Mouse (Mus musculus): ENCODE measurements around the gene Srsf12. TPM values are rescaled to one million over a fixed set of nuclear protein-coding genes. Genes with fewer than 3 reads are reported as not detected.

Srsf12 gene
- polyA plus RNA-seq, 1 experiment from 2014 or later: 2.3 TPM

GRCm38 (mm10) chr4:33207551-33207950 is 1.2 kb upstream of the Srsf12 start:
- 70% methylated on average over 2 of the region's 2 CpGs for WGBS
- H3K27me3 ChIP-seq (ENCODE audit: control insufficient read depth, insufficient read depth, low read length): no peaks in the 10 kb centered on the region

GRCm38 (mm10) chr4:33221847-33222246 is 13.1 kb downstream of the Srsf12 start:
- H3K9ac ChIP-seq (ENCODE audit: low read length): no peak overlapping the region
- no peak overlapping the region for H3K4me3 ChIP-seq (ENCODE audit: control insufficient read depth in 1 of 2, insufficient read depth in 1 of 2, low read depth in 1 of 2, low read length in 2 of 2)
- no peaks in the 10 kb centered on the region for H3K4me1 ChIP-seq (ENCODE audit: control insufficient read depth in 2 of 2, insufficient read depth in 2 of 2, low read length in 2 of 2)
- H3K27ac ChIP-seq (replicated peaks in 1 of 2; ENCODE audit: control insufficient read depth in 1 of 2, insufficient read depth in 1 of 2, low read depth in 2 of 2, low read length in 2 of 2): no peak overlapping the region
- H3K9me3 ChIP-seq (ENCODE audit: control insufficient read depth, low read length): no peaks in the 10 kb centered on the region
- H3K27me3 ChIP-seq (ENCODE audit: control insufficient read depth, insufficient read depth, low read length): no peaks in the 10 kb centered on the region
- 39% methylated on average over 1 of the region's 1 CpGs for WGBS
- no peak overlapping the region for H3K4me2 ChIP-seq (ENCODE audit: low read length)
- no peaks in the 10 kb centered on the region for H3K36me3 ChIP-seq (ENCODE audit: control insufficient read depth, insufficient read depth, low read length)
- ATAC-seq (ENCODE audit: insufficient number of reproducible peaks, insufficient read depth, low FRiP score, low read depth): no peak

More at GRCm38 (mm10) chr4:33207551-33207950, 1.2 kb upstream of the Srsf12 start:
- Histone ChIP-seq H3K27ac (replicated peaks in 1 of 2; ENCODE audit: control insufficient read depth in 1 of 2, insufficient read depth in 1 of 2, low read depth in 2 of 2, low read length in 2 of 2) (no peak overlapping the region), H3K4me2 (ENCODE audit: low read length) (no peak overlapping the region), H3K4me3 (ENCODE audit: control insufficient read depth in 1 of 2, insufficient read depth in 1 of 2, low read depth in 1 of 2, low read length in 2 of 2) (no peak overlapping the region), H3K4me1 (ENCODE audit: control insufficient read depth in 2 of 2, insufficient read depth in 2 of 2, low read length in 2 of 2) (no peaks in the 10 kb centered on the region; a peak in 1 of 4 replicates), H3K36me3 (ENCODE audit: control insufficient read depth, insufficient read depth, low read length) (no peaks in the 10 kb centered on the region), H3K9me3 (ENCODE audit: control insufficient read depth, low read length) (no peaks in the 10 kb centered on the region), H3K9ac (ENCODE audit: low read length) (no peak overlapping the region)
- no peak for ATAC-seq (ENCODE audit: insufficient number of reproducible peaks, insufficient read depth, low FRiP score, low read depth)

- no peak overlapping the region for H3K27ac ChIP-seq (replicated peaks in 1 of 2; ENCODE audit: control insufficient read depth in 1 of 2, insufficient read depth in 1 of 2, low read depth in 2 of 2, low read length in 2 of 2)
- H3K4me2 ChIP-seq (ENCODE audit: low read length): no peak overlapping the region
- no peak overlapping the region for H3K9ac ChIP-seq (ENCODE audit: low read length)
- 65% methylated on average over 7 of the region's 7 CpGs for WGBS
- H3K9me3 ChIP-seq (ENCODE audit: control insufficient read depth, low read length): no peaks in the 10 kb centered on the region
- no peaks in the 10 kb centered on the region for H3K36me3 ChIP-seq (ENCODE audit: control insufficient read depth, insufficient read depth, low read length)
- H3K27me3 ChIP-seq (ENCODE audit: control insufficient read depth, insufficient read depth, low read length): no peaks in the 10 kb centered on the region
- ATAC-seq (ENCODE audit: insufficient number of reproducible peaks, insufficient read depth, low FRiP score, low read depth): no peak
- H3K4me1 ChIP-seq (ENCODE audit: control insufficient read depth in 2 of 2, insufficient read depth in 2 of 2, low read length in 2 of 2): no peaks in the 10 kb centered on the region
- no peak overlapping the region for H3K4me3 ChIP-seq (ENCODE audit: control insufficient read depth in 1 of 2, insufficient read depth in 1 of 2, low read depth in 1 of 2, low read length in 2 of 2)
Measured at GRCm38 (mm10) chr4:33224003-33224675, 15.3 kb downstream of the Srsf12 start.

GRCm38 (mm10) chr4:33227164-33227563 is 18.4 kb downstream of the Srsf12 start:
- no peaks in the 10 kb centered on the region for H3K4me1 ChIP-seq (ENCODE audit: control insufficient read depth in 2 of 2, insufficient read depth in 2 of 2, low read length in 2 of 2)
- no peak for ATAC-seq (ENCODE audit: insufficient number of reproducible peaks, insufficient read depth, low FRiP score, low read depth)
- WGBS: 82% methylated on average over 7 of the region's 7 CpGs
- H3K27ac ChIP-seq (replicated peaks in 1 of 2; ENCODE audit: control insufficient read depth in 1 of 2, insufficient read depth in 1 of 2, low read depth in 2 of 2, low read length in 2 of 2): no peak overlapping the region
- H3K4me3 ChIP-seq (ENCODE audit: control insufficient read depth in 1 of 2, insufficient read depth in 1 of 2, low read depth in 1 of 2, low read length in 2 of 2): no peak overlapping the region
- H3K4me2 ChIP-seq (ENCODE audit: low read length): no peak overlapping the region
- no peaks in the 10 kb centered on the region for H3K27me3 ChIP-seq (ENCODE audit: control insufficient read depth, insufficient read depth, low read length)
- H3K9ac ChIP-seq (ENCODE audit: low read length): no peak overlapping the region
- H3K9me3 ChIP-seq (ENCODE audit: control insufficient read depth, low read length): no peaks in the 10 kb centered on the region
- no peaks in the 10 kb centered on the region for H3K36me3 ChIP-seq (ENCODE audit: control insufficient read depth, insufficient read depth, low read length)

- H3K4me3 ChIP-seq (ENCODE audit: control insufficient read depth in 1 of 2, insufficient read depth in 1 of 2, low read depth in 1 of 2, low read length in 2 of 2): no peak overlapping the region
- no peak overlapping the region for H3K27ac ChIP-seq (replicated peaks in 1 of 2; ENCODE audit: control insufficient read depth in 1 of 2, insufficient read depth in 1 of 2, low read depth in 2 of 2, low read length in 2 of 2)
- no peaks in the 10 kb centered on the region for H3K4me1 ChIP-seq (ENCODE audit: control insufficient read depth in 2 of 2, insufficient read depth in 2 of 2, low read length in 2 of 2)
- no peak overlapping the region for H3K9ac ChIP-seq (ENCODE audit: low read length)
- H3K9me3 ChIP-seq (ENCODE audit: control insufficient read depth, low read length): no peaks in the 10 kb centered on the region
- H3K4me2 ChIP-seq (ENCODE audit: low read length): no peak overlapping the region
- no peak for ATAC-seq (ENCODE audit: insufficient number of reproducible peaks, insufficient read depth, low FRiP score, low read depth)
- WGBS: 64% methylated on average over 4 of the region's 4 CpGs
- H3K36me3 ChIP-seq (ENCODE audit: control insufficient read depth, insufficient read depth, low read length): no peaks in the 10 kb centered on the region
- H3K27me3 ChIP-seq (ENCODE audit: control insufficient read depth, insufficient read depth, low read length): no peaks in the 10 kb centered on the region
Measured at GRCm38 (mm10) chr4:33229639-33230038, 20.8 kb downstream of the Srsf12 start.

- no peaks in the 10 kb centered on the region for H3K9me3 ChIP-seq (ENCODE audit: control insufficient read depth, low read length)
- no peak overlapping the region for H3K4me3 ChIP-seq (ENCODE audit: control insufficient read depth in 1 of 2, insufficient read depth in 1 of 2, low read depth in 1 of 2, low read length in 2 of 2)
- no peaks in the 10 kb centered on the region for H3K4me1 ChIP-seq (ENCODE audit: control insufficient read depth in 2 of 2, insufficient read depth in 2 of 2, low read length in 2 of 2)
- H3K9ac ChIP-seq (ENCODE audit: low read length): no peak overlapping the region
- no peak for ATAC-seq (ENCODE audit: insufficient number of reproducible peaks, insufficient read depth, low FRiP score, low read depth)
- H3K27ac ChIP-seq (replicated peaks in 1 of 2; ENCODE audit: control insufficient read depth in 1 of 2, insufficient read depth in 1 of 2, low read depth in 2 of 2, low read length in 2 of 2): no peak overlapping the region
- H3K36me3 ChIP-seq (ENCODE audit: control insufficient read depth, insufficient read depth, low read length): no peaks in the 10 kb centered on the region
- WGBS: 86% methylated on average over 18 of the region's 18 CpGs
- H3K27me3 ChIP-seq (ENCODE audit: control insufficient read depth, insufficient read depth, low read length): no peaks in the 10 kb centered on the region
- H3K4me2 ChIP-seq (ENCODE audit: low read length): no peak overlapping the region
Measured at GRCm38 (mm10) chr4:33230881-33231280, 22.1 kb downstream of the Srsf12 start.

- Histone ChIP-seq H3K36me3 (ENCODE audit: control insufficient read depth, insufficient read depth, low read length) (peaks cover 39% of the 10 kb centered on the region), H3K27me3 (ENCODE audit: control insufficient read depth, insufficient read depth, low read length) (no peaks in the 10 kb centered on the region), H3K9ac (ENCODE audit: low read length) (no peak overlapping the region), H3K4me2 (ENCODE audit: low read length) (no peak overlapping the region), H3K9me3 (ENCODE audit: control insufficient read depth, low read length) (no peaks in the 10 kb centered on the region), H3K4me1 (ENCODE audit: control insufficient read depth in 2 of 2, insufficient read depth in 2 of 2, low read length in 2 of 2) (peaks cover 3 to 24% of the 10 kb centered on the region in 2 experiments), H3K27ac (replicated peaks in 1 of 2; ENCODE audit: control insufficient read depth in 1 of 2, insufficient read depth in 1 of 2, low read depth in 2 of 2, low read length in 2 of 2) (no peak overlapping the region), H3K4me3 (ENCODE audit: control insufficient read depth in 1 of 2, insufficient read depth in 1 of 2, low read depth in 1 of 2, low read length in 2 of 2) (no peak overlapping the region)
- WGBS: 54% methylated on average over 5 of the region's 5 CpGs
- no peak for ATAC-seq (ENCODE audit: insufficient number of reproducible peaks, insufficient read depth, low FRiP score, low read depth)
Measured at GRCm38 (mm10) chr4:33242536-33242935, 33.7 kb downstream of the Srsf12 start.

Data from heart, embryonic 14.5 days (tissue).